Mouse (Mus musculus): ENCODE measurements around the gene Ucn.

DNA sequence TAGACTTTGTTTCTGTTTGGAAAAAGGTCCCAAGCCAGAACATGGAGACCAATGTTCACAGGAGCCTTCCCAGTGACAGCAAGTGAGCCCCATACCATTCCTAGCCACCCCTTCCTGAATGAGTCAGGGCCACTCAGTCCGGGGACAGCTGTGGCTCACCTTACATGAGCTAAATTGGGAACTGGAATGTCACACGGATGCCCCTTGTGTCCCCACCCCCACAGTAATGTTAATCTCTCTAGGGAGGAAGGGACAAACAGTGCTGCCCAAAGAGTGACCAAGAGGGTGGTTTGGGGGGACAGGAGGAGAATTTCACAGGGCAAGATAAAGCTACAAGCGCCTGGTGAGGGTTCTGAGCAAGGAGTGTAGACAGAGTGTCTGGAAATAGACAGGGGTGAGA is 22.3 kb downstream of the Ucn start, which contains the start of gene Trim54:
- TF ChIP-seq CTCF (IDR thresholded peaks at IDR 0.05; ENCODE audit: extremely low read depth, insufficient read length, insufficient replicate concordance, low read depth, low read length): no peak
- TF ChIP-seq POLR2A (IDR thresholded peaks at IDR 0.05; ENCODE audit: low read depth, low read length): no peak
